Mouse (Mus musculus): ENCODE results near the gene Gm26620. TPM values are rescaled to one million over a fixed set of nuclear protein-coding genes. Genes with fewer than 3 reads are reported as not detected.

The Gm26620 gene
- polyA plus RNA-seq, 1 experiment from 2014 or later: not detected

DNA sequence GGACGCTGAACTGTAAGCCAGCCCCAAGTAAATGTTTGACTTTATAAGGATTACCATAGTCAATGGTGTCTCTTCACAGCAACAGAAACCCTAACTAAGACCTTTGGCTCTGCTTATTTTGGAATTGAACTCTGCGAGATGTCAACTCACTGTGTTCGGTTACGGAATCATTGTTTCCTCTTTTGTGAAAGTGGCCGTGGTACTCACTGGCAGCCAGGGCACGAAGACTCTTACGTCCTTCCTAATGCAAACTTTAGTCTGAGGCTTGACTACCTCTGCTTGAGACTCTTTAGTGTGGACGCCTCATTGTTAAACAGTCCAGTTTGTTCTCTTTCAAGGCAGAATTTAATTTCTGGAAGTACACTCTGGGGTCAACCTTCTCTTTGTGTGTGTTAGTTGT, 34.4 kb downstream of the Gm26620 start:
- no peaks in the 10 kb centered on the region for H3K4me1 ChIP-seq (replicated peaks; ENCODE audit: control insufficient read depth, insufficient read depth, low read length)
- no peak overlapping the region for H3K9ac ChIP-seq (ENCODE audit: low read depth, low read length)
- no peak overlapping the region for H3K4me2 ChIP-seq (replicated peaks; ENCODE audit: low read depth, low read length)
- no peak overlapping the region for H3K4me3 ChIP-seq (ENCODE audit: low read depth, low read length)
- no peaks in the 10 kb centered on the region for H3K27me3 ChIP-seq (ENCODE audit: control insufficient read depth, insufficient read depth, low read length)
- H3K27ac ChIP-seq (ENCODE audit: low read depth, low read length): no peak overlapping the region
- 93% methylated on average over 8 of the region's 8 CpGs for WGBS
- DNase-seq (ENCODE audit: low spot score) (no peak), ATAC-seq (ENCODE audit: low FRiP score) (no peak)
- no peaks in the 10 kb centered on the region for H3K9me3 ChIP-seq (ENCODE audit: control insufficient read depth, low read length)
- H3K36me3 ChIP-seq (ENCODE audit: control insufficient read depth, insufficient read depth, low read length): no peaks in the 10 kb centered on the region

DNA sequence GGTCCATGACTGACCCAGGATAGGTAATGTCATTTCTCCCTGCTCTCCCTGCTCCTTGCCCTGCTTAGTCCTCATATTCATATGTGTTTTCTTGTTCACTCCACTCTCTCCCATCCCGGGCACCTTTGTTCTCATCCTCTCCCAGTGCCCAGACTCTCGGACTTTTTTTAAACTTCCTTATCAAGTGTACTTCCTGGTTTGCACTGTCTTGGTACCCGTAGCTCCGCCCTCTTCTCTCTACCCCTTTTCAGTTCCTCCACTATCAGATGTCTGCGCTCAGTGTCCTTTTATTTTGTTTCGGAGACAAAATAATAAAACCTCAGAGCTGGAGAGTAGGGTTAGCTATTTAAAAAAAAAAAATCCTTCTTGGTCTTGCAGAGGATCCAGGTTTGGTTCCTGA, 39.6 kb downstream of the Gm26620 start:
- H3K27me3 ChIP-seq (ENCODE audit: control insufficient read depth, insufficient read depth, low read length): no peaks in the 10 kb centered on the region
- no peaks in the 10 kb centered on the region for H3K36me3 ChIP-seq (ENCODE audit: control insufficient read depth, insufficient read depth, low read length)
- no peak overlapping the region for H3K4me2 ChIP-seq (replicated peaks; ENCODE audit: low read depth, low read length)
- no peak overlapping the region for H3K27ac ChIP-seq (ENCODE audit: low read depth, low read length)
- 89% methylated on average over 6 of the region's 6 CpGs for WGBS
- H3K4me3 ChIP-seq (ENCODE audit: low read depth, low read length): no peak overlapping the region
- H3K4me1 ChIP-seq (replicated peaks; ENCODE audit: control insufficient read depth, insufficient read depth, low read length): no peaks in the 10 kb centered on the region
- no peak overlapping the region for H3K9ac ChIP-seq (ENCODE audit: low read depth, low read length)
- no peaks in the 10 kb centered on the region for H3K9me3 ChIP-seq (ENCODE audit: control insufficient read depth, low read length)
- ATAC-seq (ENCODE audit: low FRiP score) (no peak), DNase-seq (ENCODE audit: low spot score) (no peak)

DNA sequence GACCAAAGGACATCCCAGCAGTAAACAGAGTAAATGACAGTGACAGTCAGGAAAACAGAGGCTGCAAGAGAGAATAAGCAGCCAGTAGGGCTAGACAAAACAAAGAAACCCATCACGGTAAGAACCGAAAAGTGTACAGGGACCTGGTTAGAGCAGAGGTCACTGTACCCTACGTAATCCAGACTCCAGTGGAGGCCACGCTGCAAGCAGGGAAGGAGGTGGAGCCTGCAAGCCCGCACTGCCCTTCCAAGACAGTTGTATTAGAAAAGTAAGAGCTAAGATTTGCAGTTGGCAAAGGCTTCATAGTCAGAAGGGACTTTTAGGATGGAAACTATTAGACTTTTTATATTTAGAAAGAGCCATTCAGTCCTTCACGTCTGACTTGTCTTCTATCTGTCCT, 42.1 kb downstream of the Gm26620 start:
- Histone ChIP-seq H3K4me1 (replicated peaks; ENCODE audit: control insufficient read depth, insufficient read depth, low read length) (no peaks in the 10 kb centered on the region), H3K9ac (ENCODE audit: low read depth, low read length) (no peak overlapping the region), H3K9me3 (ENCODE audit: control insufficient read depth, low read length) (no peaks in the 10 kb centered on the region), H3K27me3 (ENCODE audit: control insufficient read depth, insufficient read depth, low read length) (no peaks in the 10 kb centered on the region), H3K4me3 (ENCODE audit: low read depth, low read length) (no peak overlapping the region), H3K36me3 (ENCODE audit: control insufficient read depth, insufficient read depth, low read length) (no peaks in the 10 kb centered on the region), H3K4me2 (replicated peaks; ENCODE audit: low read depth, low read length) (no peak overlapping the region), H3K27ac (ENCODE audit: low read depth, low read length) (no peak overlapping the region)
- 63% methylated on average over 6 of the region's 6 CpGs for WGBS
- no peak for DNase-seq (ENCODE audit: low spot score)
- ATAC-seq (ENCODE audit: low FRiP score): no peak

DNA sequence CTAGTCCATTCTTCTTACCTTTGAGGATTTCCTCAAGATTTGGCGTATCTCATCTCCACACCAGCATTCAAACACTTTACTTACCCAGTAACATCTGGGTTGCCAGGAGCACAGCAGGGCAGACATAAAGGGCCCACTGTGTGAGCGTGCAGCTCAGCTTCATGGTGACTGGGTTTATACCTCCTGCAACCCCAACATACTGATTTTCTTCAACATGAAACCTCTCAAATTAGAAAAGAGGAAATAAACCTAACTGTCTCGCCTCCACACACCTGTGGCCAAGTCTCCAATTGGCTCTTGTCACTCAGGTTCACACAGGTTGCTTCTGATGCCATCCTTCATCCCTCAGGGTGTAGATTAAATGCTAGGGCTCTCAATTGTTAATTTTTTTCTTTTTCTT, 42.5 kb downstream of the Gm26620 start, which contains the start of gene Fcrla:
Fcrla (minus strand) TSS at position 206 of the 400 bp plus-strand sequence.
- no peak within 1 kb of the TSS for H3K4me3 ChIP-seq (ENCODE audit: low read depth, low read length)
- WGBS: 84% methylated on average over 3 of the region's 3 CpGs
- ATAC-seq (ENCODE audit: low FRiP score) (no peak), DNase-seq (ENCODE audit: low spot score) (no peak)
- H3K27me3 ChIP-seq (ENCODE audit: control insufficient read depth, insufficient read depth, low read length): no peaks in the 10 kb centered on the region
- H3K4me2 ChIP-seq (replicated peaks; ENCODE audit: low read depth, low read length): no peak within 1 kb of the TSS
- no peaks in the 10 kb centered on the region for H3K4me1 ChIP-seq (replicated peaks; ENCODE audit: control insufficient read depth, insufficient read depth, low read length)
- H3K9me3 ChIP-seq (ENCODE audit: control insufficient read depth, low read length): no peaks in the 10 kb centered on the region
- H3K27ac ChIP-seq (ENCODE audit: low read depth, low read length): no peak within 1 kb of the TSS
- no peak within 1 kb of the TSS for H3K9ac ChIP-seq (ENCODE audit: low read depth, low read length)
- no peaks in the 10 kb centered on the region for H3K36me3 ChIP-seq (ENCODE audit: control insufficient read depth, insufficient read depth, low read length)

DNA sequence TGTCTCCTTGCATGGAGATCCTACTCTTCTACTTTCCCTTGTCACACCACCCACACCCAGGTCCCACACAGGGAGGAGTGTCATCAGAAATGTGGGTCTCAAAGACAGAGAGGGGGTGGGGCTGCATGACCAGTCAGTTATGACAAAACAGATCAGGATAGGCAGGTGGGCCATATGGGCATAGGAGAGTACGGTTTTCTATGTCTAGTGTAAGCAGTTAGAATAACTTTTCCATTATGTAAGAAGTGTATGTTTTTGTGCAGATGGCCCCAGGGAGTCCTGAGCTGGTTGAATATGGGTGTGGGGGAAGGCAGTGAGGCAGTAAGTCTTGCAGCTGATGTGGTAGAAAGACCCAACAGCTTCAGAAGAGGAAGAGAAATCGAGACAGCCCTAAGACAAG, 43.6 kb downstream of the Gm26620 start:
- Histone ChIP-seq H3K4me1 (replicated peaks; ENCODE audit: control insufficient read depth, insufficient read depth, low read length) (no peaks in the 10 kb centered on the region), H3K4me3 (ENCODE audit: low read depth, low read length) (no peak overlapping the region), H3K36me3 (ENCODE audit: control insufficient read depth, insufficient read depth, low read length) (no peaks in the 10 kb centered on the region), H3K9me3 (ENCODE audit: control insufficient read depth, low read length) (no peaks in the 10 kb centered on the region), H3K27me3 (ENCODE audit: control insufficient read depth, insufficient read depth, low read length) (no peaks in the 10 kb centered on the region), H3K9ac (ENCODE audit: low read depth, low read length) (no peak overlapping the region), H3K27ac (ENCODE audit: low read depth, low read length) (no peak overlapping the region), H3K4me2 (replicated peaks; ENCODE audit: low read depth, low read length) (no peak overlapping the region)
- no peak for DNase-seq (ENCODE audit: low spot score)
- ATAC-seq (ENCODE audit: low FRiP score): no peak
- WGBS: 80% methylated on average over 2 of the region's 2 CpGs

DNA sequence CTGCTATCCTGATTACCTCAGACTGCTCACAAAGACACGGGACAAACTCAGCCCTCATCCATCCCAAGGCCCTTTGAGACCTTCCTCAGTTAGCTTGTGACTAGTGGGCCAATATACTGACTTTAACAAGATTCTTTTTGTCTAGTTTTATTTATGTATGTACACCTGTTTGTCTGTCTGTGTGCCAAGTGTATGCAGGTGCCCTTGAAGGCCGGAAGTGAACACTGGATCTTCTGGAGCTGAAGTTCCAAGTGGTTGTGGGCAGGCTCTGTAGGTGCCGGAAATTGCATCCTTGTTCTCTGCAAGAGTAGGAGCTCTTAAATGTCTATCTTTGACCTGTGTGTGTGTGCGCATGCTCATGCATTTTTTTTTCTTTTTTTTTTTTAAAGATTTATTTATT, 44.4 kb downstream of the Gm26620 start:
- Histone ChIP-seq H3K4me1 (replicated peaks; ENCODE audit: control insufficient read depth, insufficient read depth, low read length) (no peaks in the 10 kb centered on the region), H3K27ac (ENCODE audit: low read depth, low read length) (no peak overlapping the region), H3K36me3 (ENCODE audit: control insufficient read depth, insufficient read depth, low read length) (no peaks in the 10 kb centered on the region), H3K9me3 (ENCODE audit: control insufficient read depth, low read length) (no peaks in the 10 kb centered on the region), H3K4me3 (ENCODE audit: low read depth, low read length) (no peak overlapping the region), H3K27me3 (ENCODE audit: control insufficient read depth, insufficient read depth, low read length) (no peaks in the 10 kb centered on the region), H3K4me2 (replicated peaks; ENCODE audit: low read depth, low read length) (no peak overlapping the region), H3K9ac (ENCODE audit: low read depth, low read length) (no peak overlapping the region)
- no peak for ATAC-seq (ENCODE audit: low FRiP score)
- DNase-seq (ENCODE audit: low spot score): no peak
- 90% methylated on average over 4 of the region's 4 CpGs for WGBS

DNA sequence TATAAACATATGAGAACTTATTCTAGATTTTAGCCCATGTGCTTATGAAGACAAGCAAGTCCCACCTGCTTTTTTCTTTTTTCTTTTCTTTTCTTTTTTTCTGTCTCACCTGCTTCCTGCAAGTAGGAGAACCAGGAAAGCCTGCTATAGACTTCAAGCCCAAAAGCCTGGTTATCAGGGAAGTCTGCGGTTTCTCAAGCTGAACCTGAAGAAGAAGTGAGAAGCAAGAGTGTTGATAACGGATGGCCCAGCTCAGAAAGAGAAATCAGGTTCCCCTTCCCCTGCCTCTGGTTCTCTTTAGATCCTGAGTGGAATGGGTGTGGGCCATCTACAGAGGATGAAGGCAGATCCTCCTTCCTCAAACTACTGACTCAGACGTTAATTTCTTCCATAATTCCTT, 47.2 kb downstream of the Gm26620 start:
- DNase-seq (ENCODE audit: low spot score) (no peak), ATAC-seq (ENCODE audit: low FRiP score) (no peak)
- 89% methylated on average over 3 of the region's 3 CpGs for WGBS
- H3K36me3 ChIP-seq (ENCODE audit: control insufficient read depth, insufficient read depth, low read length): no peaks in the 10 kb centered on the region
- no peak overlapping the region for H3K4me3 ChIP-seq (ENCODE audit: low read depth, low read length)
- no peak overlapping the region for H3K9ac ChIP-seq (ENCODE audit: low read depth, low read length)
- H3K4me1 ChIP-seq (replicated peaks; ENCODE audit: control insufficient read depth, insufficient read depth, low read length): no peaks in the 10 kb centered on the region
- no peak overlapping the region for H3K4me2 ChIP-seq (replicated peaks; ENCODE audit: low read depth, low read length)
- H3K9me3 ChIP-seq (ENCODE audit: control insufficient read depth, low read length): no peaks in the 10 kb centered on the region
- H3K27me3 ChIP-seq (ENCODE audit: control insufficient read depth, insufficient read depth, low read length): no peaks in the 10 kb centered on the region
- no peak overlapping the region for H3K27ac ChIP-seq (ENCODE audit: low read depth, low read length)

DNA sequence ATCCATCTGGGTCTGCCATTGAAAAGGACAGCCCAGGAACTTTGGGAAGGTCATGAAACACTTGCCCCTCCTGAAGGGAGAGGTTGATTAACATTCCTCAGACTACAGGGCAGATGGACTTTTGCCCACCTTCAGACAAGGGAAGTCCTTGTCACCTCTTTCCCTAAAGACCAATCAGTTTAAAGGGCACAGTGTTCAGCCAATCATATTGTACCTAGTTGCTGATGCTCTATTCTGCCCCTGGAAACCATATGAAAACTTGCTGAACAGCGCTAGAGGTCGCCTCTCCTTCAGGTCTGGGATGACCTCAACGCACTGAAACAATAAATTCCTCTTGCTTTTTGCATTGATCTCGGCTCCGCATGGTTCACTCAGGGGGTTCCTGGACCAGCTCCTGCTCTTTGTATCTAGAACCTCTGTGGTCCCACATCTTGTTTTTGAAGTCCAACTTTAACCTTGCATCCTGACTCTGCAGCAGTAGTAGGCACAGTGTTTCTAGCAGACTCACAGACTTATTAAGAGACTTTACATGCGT, 48.6 kb downstream of the Gm26620 start:
- Histone ChIP-seq H3K9me3 (ENCODE audit: control insufficient read depth, low read length) (no peaks in the 10 kb centered on the region), H3K4me1 (replicated peaks; ENCODE audit: control insufficient read depth, insufficient read depth, low read length) (no peaks in the 10 kb centered on the region), H3K4me2 (replicated peaks; ENCODE audit: low read depth, low read length) (no peak overlapping the region), H3K9ac (ENCODE audit: low read depth, low read length) (no peak overlapping the region), H3K36me3 (ENCODE audit: control insufficient read depth, insufficient read depth, low read length) (no peaks in the 10 kb centered on the region), H3K27me3 (ENCODE audit: control insufficient read depth, insufficient read depth, low read length) (no peaks in the 10 kb centered on the region), H3K4me3 (ENCODE audit: low read depth, low read length) (no peak overlapping the region), H3K27ac (ENCODE audit: low read depth, low read length) (no peak overlapping the region)
- ATAC-seq (ENCODE audit: low FRiP score) (no peak), DNase-seq (ENCODE audit: low spot score) (no peak)
- WGBS: 68% methylated on average over 6 of the region's 6 CpGs

DNA sequence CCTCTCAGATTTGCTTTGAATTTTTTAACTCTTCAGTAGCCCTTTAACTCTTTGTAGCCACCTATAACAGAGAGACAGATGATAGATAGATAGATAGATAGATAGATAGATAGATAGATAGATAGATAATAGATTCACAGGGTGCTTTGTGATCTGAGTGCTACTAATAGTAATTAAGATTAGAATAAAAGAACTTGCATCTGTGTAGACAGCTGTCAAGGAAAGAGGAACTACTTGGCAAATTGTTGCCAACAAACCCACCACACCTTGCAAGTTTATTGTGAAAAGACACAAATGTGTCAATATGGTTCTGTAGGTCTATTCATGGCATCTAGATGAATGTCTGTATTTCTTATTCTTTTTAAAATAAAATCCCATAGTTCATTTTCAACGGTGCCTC, 49.1 kb downstream of the Gm26620 start:
- no peak overlapping the region for H3K9ac ChIP-seq (ENCODE audit: low read depth, low read length)
- H3K9me3 ChIP-seq (ENCODE audit: control insufficient read depth, low read length): no peaks in the 10 kb centered on the region
- no peaks in the 10 kb centered on the region for H3K36me3 ChIP-seq (ENCODE audit: control insufficient read depth, insufficient read depth, low read length)
- DNase-seq (ENCODE audit: low spot score): no peak
- no peak overlapping the region for H3K27ac ChIP-seq (ENCODE audit: low read depth, low read length)
- no peaks in the 10 kb centered on the region for H3K27me3 ChIP-seq (ENCODE audit: control insufficient read depth, insufficient read depth, low read length)
- 85% methylated on average over 1 of the region's 1 CpGs for WGBS
- no peaks in the 10 kb centered on the region for H3K4me1 ChIP-seq (replicated peaks; ENCODE audit: control insufficient read depth, insufficient read depth, low read length)
- no peak for ATAC-seq (ENCODE audit: low FRiP score)
- H3K4me3 ChIP-seq (ENCODE audit: low read depth, low read length): no peak overlapping the region
- H3K4me2 ChIP-seq (replicated peaks; ENCODE audit: low read depth, low read length): no peak overlapping the region
